Mouse (Mus musculus): Measurements from ENCODE around the gene Vnn1. TPM values are rescaled to one million over a fixed set of nuclear protein-coding genes. Genes with fewer than 3 reads are reported as not detected.

Vnn1 gene
- polyA plus RNA-seq, 1 experiment from 2014 or later = 2.2 TPM

DNA sequence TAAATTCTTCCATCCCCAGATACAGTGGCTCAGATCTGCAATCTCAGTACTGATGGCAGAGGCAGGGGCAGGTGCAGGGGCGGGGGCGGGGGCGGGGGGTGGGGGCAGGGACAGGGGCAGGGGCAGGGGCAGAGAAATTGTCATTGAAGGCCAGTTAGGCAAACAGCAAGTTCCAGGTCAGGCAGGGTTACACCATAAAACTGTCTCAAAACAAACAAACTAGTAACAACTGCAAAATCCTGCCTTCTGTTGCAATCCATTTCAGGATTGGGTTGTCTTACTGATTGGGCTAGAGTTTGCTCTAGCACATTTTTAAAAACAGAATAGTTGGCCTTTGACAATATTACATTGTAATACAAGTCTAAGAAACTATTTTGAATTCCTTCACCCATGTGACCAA is 28.0 kb downstream of the Vnn1 start:
- H3K27ac ChIP-seq (replicated peaks) = no peak overlapping the region
- no peak for DNase-seq (ENCODE audit: low spot score)
- no peaks in the 10 kb centered on the region for H3K27me3 ChIP-seq (ENCODE audit: low read depth, poor library complexity, severe bottlenecking)
- no peaks in the 10 kb centered on the region for H3K36me3 ChIP-seq
- no peaks in the 10 kb centered on the region for H3K4me1 ChIP-seq
- 82% methylated on average over 3 of the region's 3 CpGs for WGBS
- no peak overlapping the region for H3K4me3 ChIP-seq
- H3K9me3 ChIP-seq (replicated peaks) = no peaks in the 10 kb centered on the region

GRCm38 (mm10) chr10:23923941-23924340 is 29.5 kb downstream of the Vnn1 start:
- WGBS = 83% methylated on average over 2 of the region's 2 CpGs

DNA sequence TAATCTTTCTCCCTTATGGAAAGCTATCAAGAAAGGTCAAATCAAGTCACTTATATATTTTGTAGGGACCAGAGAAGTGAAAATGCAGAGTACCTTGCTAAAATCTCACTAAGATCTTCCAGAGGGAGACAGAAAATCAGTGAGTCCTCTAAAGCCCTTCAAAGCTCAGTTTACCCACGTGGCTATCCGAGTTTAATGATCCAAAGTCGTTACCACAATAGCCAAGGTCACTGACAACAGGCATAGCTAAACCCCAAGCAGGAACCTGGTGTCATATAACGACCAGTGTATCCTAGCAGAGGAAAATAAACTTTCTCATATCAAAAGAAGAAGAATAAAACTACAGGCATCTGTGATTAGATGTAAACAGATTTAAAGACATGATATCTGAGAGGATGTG is 43.1 kb downstream of the Vnn1 start:
- Histone ChIP-seq H3K27me3 (ENCODE audit: low read depth, poor library complexity, severe bottlenecking) (no peaks in the 10 kb centered on the region), H3K4me1 (peaks cover 8% of the 10 kb centered on the region; the same call in 1 of the 2 replicates), H3K27ac (replicated peaks) (no peak overlapping the region), H3K4me3 (no peak overlapping the region), H3K36me3 (no peaks in the 10 kb centered on the region), H3K9me3 (replicated peaks) (no peaks in the 10 kb centered on the region)
- 58% methylated on average over 4 of the region's 4 CpGs for WGBS
- DNase-seq (ENCODE audit: low spot score) = no peak

More at GRCm38 (mm10) chr10:23923941-23924340, 29.5 kb downstream of the Vnn1 start:
- no peaks in the 10 kb centered on the region for H3K27me3 ChIP-seq (ENCODE audit: low read depth, poor library complexity, severe bottlenecking)
- no peak overlapping the region for H3K27ac ChIP-seq (replicated peaks)
- no peaks in the 10 kb centered on the region for H3K36me3 ChIP-seq
- H3K4me1 ChIP-seq = no peaks in the 10 kb centered on the region
- no peak overlapping the region for H3K4me3 ChIP-seq
- no peaks in the 10 kb centered on the region for H3K9me3 ChIP-seq (replicated peaks)
- no peak for DNase-seq (ENCODE audit: low spot score)

- Histone ChIP-seq H3K27me3 (ENCODE audit: low read depth, poor library complexity, severe bottlenecking) (no peaks in the 10 kb centered on the region), H3K36me3 (no peaks in the 10 kb centered on the region), H3K4me3 (no peak within 1 kb of the TSS), H3K9me3 (replicated peaks) (no peaks in the 10 kb centered on the region), H3K27ac (replicated peaks) (no peak within 1 kb of the TSS), H3K4me1 (peaks cover 8% of the 10 kb centered on the region; the same call in 1 of the 2 replicates)
- no peak for DNase-seq (ENCODE audit: low spot score)
- 65% methylated on average over 6 of the region's 6 CpGs for WGBS
Observed at GRCm38 (mm10) chr10:23938312-23938711, 43.8 kb downstream of the Vnn1 start, which contains the start of gene Taar2. Gene Taar2 (plus strand): TSS chr10:23938572.

GRCm38 (mm10) chr10:23942465-23942864 is 48.0 kb downstream of the Vnn1 start:
- no peaks in the 10 kb centered on the region for H3K36me3 ChIP-seq
- WGBS = 75% methylated on average over 5 of the region's 5 CpGs
- no peak overlapping the region for H3K4me3 ChIP-seq
- no peak overlapping the region for H3K27ac ChIP-seq (replicated peaks)
- no peaks in the 10 kb centered on the region for H3K9me3 ChIP-seq (replicated peaks)
- H3K4me1 ChIP-seq = peaks cover 8% of the 10 kb centered on the region; the same call in 1 of the 2 replicates
- no peaks in the 10 kb centered on the region for H3K27me3 ChIP-seq (ENCODE audit: low read depth, poor library complexity, severe bottlenecking)
- DNase-seq (ENCODE audit: low spot score) = no peak

- no peak overlapping the region for H3K27ac ChIP-seq (replicated peaks)
- H3K27me3 ChIP-seq (ENCODE audit: low read depth, poor library complexity, severe bottlenecking) = no peaks in the 10 kb centered on the region
- no peaks in the 10 kb centered on the region for H3K9me3 ChIP-seq (replicated peaks)
- no peaks in the 10 kb centered on the region for H3K4me1 ChIP-seq
- no peak overlapping the region for H3K4me3 ChIP-seq
- WGBS = 81% methylated on average over 7 of the region's 7 CpGs
- no peaks in the 10 kb centered on the region for H3K36me3 ChIP-seq
- no peak for DNase-seq (ENCODE audit: low spot score)
Observed at GRCm38 (mm10) chr10:23948026-23948425, 53.5 kb downstream of the Vnn1 start.

DNA sequence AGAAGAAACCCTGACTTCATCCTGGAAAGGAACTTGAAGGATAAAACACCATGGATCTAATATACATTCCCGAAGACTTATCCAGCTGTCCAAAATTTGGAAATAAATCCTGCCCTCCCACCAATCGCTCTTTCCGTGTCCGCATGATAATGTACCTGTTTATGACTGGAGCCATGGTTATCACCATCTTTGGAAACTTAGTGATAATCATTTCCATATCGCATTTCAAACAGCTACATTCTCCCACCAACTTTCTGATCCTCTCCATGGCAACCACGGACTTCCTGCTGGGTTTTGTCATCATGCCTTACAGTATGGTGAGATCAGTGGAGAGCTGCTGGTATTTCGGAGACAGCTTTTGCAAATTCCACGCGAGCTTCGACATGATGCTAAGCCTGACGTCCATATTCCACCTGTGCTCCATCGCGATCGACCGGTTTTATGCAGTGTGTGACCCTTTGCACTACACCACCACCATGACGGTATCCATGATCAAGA is 55.1 kb downstream of the Vnn1 start, which contains the start of gene Taar3:
Gene Taar3 (plus strand): TSS at position 51 of the 498 bp plus-strand sequence.
- DNase-seq (ENCODE audit: low spot score) = no peak
- 88% methylated on average over 16 of the region's 16 CpGs for WGBS
- Histone ChIP-seq H3K27ac (replicated peaks) (no peak within 1 kb of the TSS), H3K4me3 (no peak within 1 kb of the TSS), H3K4me1 (no peaks in the 10 kb centered on the region), H3K27me3 (ENCODE audit: low read depth, poor library complexity, severe bottlenecking) (no peaks in the 10 kb centered on the region), H3K9me3 (replicated peaks) (no peaks in the 10 kb centered on the region), H3K36me3 (no peaks in the 10 kb centered on the region)

DNA sequence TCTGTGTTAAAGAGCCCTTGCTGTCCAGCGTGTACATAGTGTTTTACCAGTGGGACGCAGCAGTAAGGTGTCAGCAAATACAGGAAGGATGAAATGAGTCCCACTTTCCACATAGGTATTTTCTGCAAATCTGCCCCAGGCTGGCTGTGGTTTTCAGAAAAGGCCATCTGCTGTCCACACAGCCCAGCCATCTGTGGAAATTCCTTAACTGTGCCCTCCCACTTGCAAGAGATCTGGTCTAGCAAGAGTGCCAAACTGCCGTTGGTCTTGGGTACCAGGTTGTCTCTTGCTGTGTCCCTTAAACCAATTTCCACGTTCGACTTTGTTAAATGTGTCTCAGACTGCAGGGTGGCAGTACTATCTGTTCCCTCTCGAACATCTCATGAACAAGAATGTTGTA is 57.2 kb downstream of the Vnn1 start:
- Histone ChIP-seq H3K4me1 (no peaks in the 10 kb centered on the region), H3K9me3 (replicated peaks) (no peaks in the 10 kb centered on the region), H3K4me3 (no peak overlapping the region), H3K27me3 (ENCODE audit: low read depth, poor library complexity, severe bottlenecking) (no peaks in the 10 kb centered on the region), H3K27ac (replicated peaks) (no peak overlapping the region), H3K36me3 (no peaks in the 10 kb centered on the region)
- no peak for DNase-seq (ENCODE audit: low spot score)
- WGBS = 88% methylated on average over 6 of the region's 6 CpGs

Other genes starting within 250 kb of the Vnn1 start
- gene Rps12, start 107.4 kb upstream of the Vnn1 start, polyA plus RNA-seq (2016; fragmentation: Nextera tagmentation; extraction: Ambion mirVana) = 112 and 145 TPM in 2 replicates
- 10.4 and 12.2 TPM in 2 replicates for gene Slc18b1, start 97.7 kb upstream of the Vnn1 start, polyA plus RNA-seq (2016; fragmentation: Nextera tagmentation; extraction: Ambion mirVana)
- gene Vnn3, start 43.2 kb upstream of the Vnn1 start, polyA plus RNA-seq (2016; fragmentation: Nextera tagmentation; extraction: Ambion mirVana) = not detected in 2 replicates
- gene Taar1, start 25.7 kb downstream of the Vnn1 start, polyA plus RNA-seq (2016; fragmentation: Nextera tagmentation; extraction: Ambion mirVana) = not detected in 2 replicates
- gene Taar2, start 43.9 kb downstream of the Vnn1 start, polyA plus RNA-seq (2016; fragmentation: Nextera tagmentation; extraction: Ambion mirVana) = not detected in 2 replicates
- not detected in 2 replicates for gene Taar3, start 54.9 kb downstream of the Vnn1 start, polyA plus RNA-seq (2016; fragmentation: Nextera tagmentation; extraction: Ambion mirVana)
- gene Taar4, start 65.8 kb downstream of the Vnn1 start, polyA plus RNA-seq (2016; fragmentation: Nextera tagmentation; extraction: Ambion mirVana) = not detected in 2 replicates
- not detected in 2 replicates for gene Taar5, start 76.0 kb downstream of the Vnn1 start, polyA plus RNA-seq (2016; fragmentation: Nextera tagmentation; extraction: Ambion mirVana)
- gene Taar6, start 91.0 kb downstream of the Vnn1 start, polyA plus RNA-seq (2016; fragmentation: Nextera tagmentation; extraction: Ambion mirVana) = not detected in 2 replicates
- not detected in 2 replicates for gene Taar7a, start 98.8 kb downstream of the Vnn1 start, polyA plus RNA-seq (2016; fragmentation: Nextera tagmentation; extraction: Ambion mirVana)
- gene Taar7b, start 105.3 kb downstream of the Vnn1 start, polyA plus RNA-seq (2016; fragmentation: Nextera tagmentation; extraction: Ambion mirVana) = not detected in 2 replicates
- gene Taar7d, start 132.5 kb downstream of the Vnn1 start, polyA plus RNA-seq (2016; fragmentation: Nextera tagmentation; extraction: Ambion mirVana) = not detected in 2 replicates
- not detected in 2 replicates for gene Taar7e, start 142.9 kb downstream of the Vnn1 start, polyA plus RNA-seq (2016; fragmentation: Nextera tagmentation; extraction: Ambion mirVana)
- not detected in 2 replicates for gene Taar7f, start 154.8 kb downstream of the Vnn1 start, polyA plus RNA-seq (2016; fragmentation: Nextera tagmentation; extraction: Ambion mirVana)
- gene Taar8a, start 181.8 kb downstream of the Vnn1 start, polyA plus RNA-seq (2016; fragmentation: Nextera tagmentation; extraction: Ambion mirVana) = not detected in 2 replicates
- not detected in 2 replicates for gene Taar8b, start 197.6 kb downstream of the Vnn1 start, polyA plus RNA-seq (2016; fragmentation: Nextera tagmentation; extraction: Ambion mirVana)
- not detected in 2 replicates for gene Taar8c, start 207.2 kb downstream of the Vnn1 start, polyA plus RNA-seq (2016; fragmentation: Nextera tagmentation; extraction: Ambion mirVana)
- gene Taar9, start 214.8 kb downstream of the Vnn1 start, polyA plus RNA-seq (2016; fragmentation: Nextera tagmentation; extraction: Ambion mirVana) = 0.11 TPM in 1 of 2 replicates, not detected in the other

Data from midbrain, embryonic 10.5 days (tissue).